Mouse (Mus musculus) heart, embryonic 11.5 days (tissue): ENCODE data around the gene Snrk. TPM values are rescaled to one million over a fixed set of nuclear protein-coding genes. Genes with fewer than 3 reads are reported as not detected.

ENCODE experiments used
- ATAC-seq: fragments of 200-750 bp; cut with Nextera tagmentation; replicated peaks from 2 replicates; pipeline ENCODE4 v1.8.0; 2017; ENCODE audit warnings: moderate library complexity; ENCODE audit not compliant: insufficient number of reproducible peaks, low FRiP score, low TSS enrichment
- H3K27ac ChIP-seq: fragments of 300-500 bp; sonication (generic); 2 replicates; pipeline ENCODE4 v1.5.1; 2014; ENCODE audit warnings: mild to moderate bottlenecking, low read depth, low read length
- H3K27me3 ChIP-seq: fragments of 300-500 bp; sonication (generic); 2 replicates; pipeline ENCODE4 v1.6.1; 2014; ENCODE audit warnings: mild to moderate bottlenecking, low read length, mixed read lengths; ENCODE audit not compliant: control insufficient read depth, insufficient read depth
- H3K36me3 ChIP-seq: fragments of 300-500 bp; sonication (generic); 2 replicates; pipeline ENCODE4 v1.6.1; 2014; ENCODE audit warnings: mild to moderate bottlenecking, low read length, moderate library complexity, mixed read lengths; ENCODE audit not compliant: control insufficient read depth, insufficient read depth
- H3K4me1 ChIP-seq: fragments of 300-500 bp; sonication (generic); 2 replicates; pipeline ENCODE4 v1.6.1; 2014; ENCODE audit warnings: low read length; ENCODE audit not compliant: control insufficient read depth, insufficient read depth
- H3K4me2 ChIP-seq: fragments of 300-500 bp; sonication (generic); 2 replicates; pipeline ENCODE4 v1.6.1; 2014; ENCODE audit warnings: mild to moderate bottlenecking, moderate library complexity
- H3K4me3 ChIP-seq: fragments of 300-500 bp; sonication (generic); 2 replicates; pipeline ENCODE4 v1.5.1; 2014; ENCODE audit warnings: low read depth, low read length
- H3K9ac ChIP-seq: fragments of 300-500 bp; sonication (generic); 2 replicates; pipeline ENCODE4 v1.6.1; 2014; ENCODE audit warnings: mild to moderate bottlenecking, low read depth, low read length, moderate library complexity
- H3K9me3 ChIP-seq: fragments of 300-500 bp; sonication (generic); replicated peaks from 2 replicates; pipeline ENCODE4 v1.6.1; 2016; ENCODE audit warnings: low read length; ENCODE audit not compliant: control insufficient read depth
- WGBS: fragments of 180-500 bp; shearing (Covaris S2); extraction: QIAGEN DNeasy Blood & Tissue Kit; methylation state at CpG from one replicate; pipeline ENCODE4 v1.1.7; 2014; ENCODE audit not compliant: insufficient replicate concordance; 5-methylcytosine and 5-hydroxymethylcytosine counted together
- polyA plus RNA-seq: library from polyadenylated mRNA; unstranded; fragments of >200 nt; fragmentation: Nextera tagmentation; extraction: Ambion mirVana; gene quantifications from 2 replicates; pipeline ENCODE4 v1.2.1, GENCODE M21; 2014

Snrk gene
- polyA plus RNA-seq, 1 experiment from 2014 or later, result 30.6 TPM

DNA sequence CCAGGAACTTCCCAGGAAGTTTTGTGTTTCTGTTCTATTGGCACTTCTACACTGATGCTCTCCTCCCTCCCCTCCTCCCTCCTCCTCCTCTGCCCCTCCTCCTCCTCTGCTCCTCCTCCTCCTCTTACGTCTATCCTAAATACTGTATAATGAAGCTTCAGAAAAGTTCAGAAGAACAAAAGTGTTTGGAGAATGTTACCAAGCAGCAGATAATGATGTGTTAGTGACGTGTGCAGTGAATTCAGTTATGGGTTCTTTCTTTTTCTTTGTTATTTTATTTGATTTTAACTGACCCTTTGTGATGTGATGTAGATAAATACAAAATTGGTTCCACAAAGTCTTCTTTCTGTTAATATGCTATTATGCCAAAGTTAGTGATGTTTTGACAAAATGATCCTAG is 22.2 kb downstream of the Snrk start:
- Histone ChIP-seq H3K4me1 (peaks cover 16% of the 10 kb centered on the region), H3K36me3 (no peaks in the 10 kb centered on the region; the same call in 1 of the 2 replicates), H3K27me3 (no peaks in the 10 kb centered on the region), H3K9ac (no peak overlapping the region), H3K27ac (no peak overlapping the region), H3K4me3 (no peak overlapping the region), H3K9me3 (no peaks in the 10 kb centered on the region), H3K4me2 (no peak overlapping the region)
- 50% methylated on average over 2 of the region's 2 CpGs for WGBS
- ATAC-seq, result no peak

GRCm38 (mm10) chr9:122143219-122143618 is 26.2 kb downstream of the Snrk start:
- H3K27ac ChIP-seq, result no peak overlapping the region
- ATAC-seq, result no peak
- H3K4me1 ChIP-seq, result peaks cover 9% of the 10 kb centered on the region; the same call in 1 of the 2 replicates
- H3K27me3 ChIP-seq, result no peaks in the 10 kb centered on the region
- WGBS, result 74% methylated on average over 1 of the region's 1 CpGs
- no peaks in the 10 kb centered on the region for H3K9me3 ChIP-seq
- no peak overlapping the region for H3K4me3 ChIP-seq
- no peak overlapping the region for H3K4me2 ChIP-seq
- H3K9ac ChIP-seq, result no peak overlapping the region
- peaks cover 6% of the 10 kb centered on the region; the same call in 1 of the 2 replicates for H3K36me3 ChIP-seq

GRCm38 (mm10) chr9:122144776-122145175 is 27.7 kb downstream of the Snrk start:
- H3K27me3 ChIP-seq, result no peaks in the 10 kb centered on the region
- no peak overlapping the region for H3K9ac ChIP-seq
- no peak overlapping the region for H3K4me2 ChIP-seq
- no peak for ATAC-seq
- no peak overlapping the region for H3K4me3 ChIP-seq
- no peaks in the 10 kb centered on the region for H3K9me3 ChIP-seq
- WGBS, result 100% methylated on average over 3 of the region's 3 CpGs
- peaks cover 6% of the 10 kb centered on the region; the same call in 1 of the 2 replicates for H3K36me3 ChIP-seq
- peaks cover 9% of the 10 kb centered on the region; the same call in 1 of the 2 replicates for H3K4me1 ChIP-seq
- H3K27ac ChIP-seq, result no peak overlapping the region

DNA sequence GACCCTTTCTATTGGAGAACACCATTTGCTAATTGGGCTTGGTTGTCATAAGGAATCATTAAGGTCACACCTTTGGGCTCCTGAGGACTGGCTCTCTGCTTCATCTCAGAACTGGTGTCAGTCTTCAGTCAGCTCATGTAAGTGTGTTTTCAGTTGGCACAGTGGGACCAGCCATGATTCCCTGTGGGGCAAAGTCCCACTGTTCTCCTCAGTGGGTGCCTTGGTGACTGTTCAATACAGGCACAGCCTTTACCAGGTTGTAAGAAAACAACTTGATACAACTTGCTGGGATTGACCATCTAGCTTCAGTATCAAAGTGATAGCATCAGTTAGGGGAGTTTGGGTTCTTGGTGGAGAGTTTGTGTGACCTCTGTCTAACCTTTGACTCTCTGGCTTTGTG is 28.6 kb downstream of the Snrk start:
- Histone ChIP-seq H3K27me3 (no peaks in the 10 kb centered on the region), H3K27ac (no peak overlapping the region), H3K36me3 (peaks cover 6% of the 10 kb centered on the region; the same call in 1 of the 2 replicates), H3K9ac (no peak overlapping the region), H3K4me2 (no peak overlapping the region), H3K9me3 (no peaks in the 10 kb centered on the region), H3K4me3 (no peak overlapping the region), H3K4me1 (peaks cover 9% of the 10 kb centered on the region; the same call in 1 of the 2 replicates)
- no peak for ATAC-seq

GRCm38 (mm10) chr9:122146124-122146870 is 29.2 kb downstream of the Snrk start:
- no peaks in the 10 kb centered on the region for H3K27me3 ChIP-seq
- no peak overlapping the region for H3K4me2 ChIP-seq
- H3K36me3 ChIP-seq, result peaks cover 6% of the 10 kb centered on the region; the same call in 1 of the 2 replicates
- no peak overlapping the region for H3K27ac ChIP-seq
- peaks cover 9% of the 10 kb centered on the region; the same call in 1 of the 2 replicates for H3K4me1 ChIP-seq
- H3K9ac ChIP-seq, result no peak overlapping the region
- no peak for ATAC-seq
- H3K9me3 ChIP-seq, result no peaks in the 10 kb centered on the region
- WGBS, result 77% methylated on average over 4 of the region's 4 CpGs
- H3K4me3 ChIP-seq, result no peak overlapping the region

GRCm38 (mm10) chr9:122148356-122148755 is 31.3 kb downstream of the Snrk start:
- 82% methylated on average over 3 of the region's 3 CpGs for WGBS
- Histone ChIP-seq H3K27ac (no peak overlapping the region), H3K36me3 (peaks cover 6% of the 10 kb centered on the region; the same call in 1 of the 2 replicates), H3K27me3 (no peaks in the 10 kb centered on the region), H3K9ac (no peak overlapping the region), H3K4me3 (no peak overlapping the region), H3K4me2 (no peak overlapping the region), H3K9me3 (no peaks in the 10 kb centered on the region), H3K4me1 (peaks cover 10% of the 10 kb centered on the region; the same call in 1 of the 2 replicates)
- ATAC-seq, result no peak

- no peak for ATAC-seq
- H3K27ac ChIP-seq, result no peak overlapping the region
- no peak overlapping the region for H3K4me3 ChIP-seq
- peaks cover 13% of the 10 kb centered on the region; the same call in 1 of the 2 replicates for H3K4me1 ChIP-seq
- H3K9me3 ChIP-seq, result no peaks in the 10 kb centered on the region
- H3K27me3 ChIP-seq, result no peaks in the 10 kb centered on the region
- H3K36me3 ChIP-seq, result no peaks in the 10 kb centered on the region
- H3K9ac ChIP-seq, result no peak overlapping the region
- no peak overlapping the region for H3K4me2 ChIP-seq
- 82% methylated on average over 9 of the region's 9 CpGs for WGBS
These were observed 33.1 kb downstream of the Snrk start for GRCm38 (mm10) chr9:122149997-122150826.

DNA sequence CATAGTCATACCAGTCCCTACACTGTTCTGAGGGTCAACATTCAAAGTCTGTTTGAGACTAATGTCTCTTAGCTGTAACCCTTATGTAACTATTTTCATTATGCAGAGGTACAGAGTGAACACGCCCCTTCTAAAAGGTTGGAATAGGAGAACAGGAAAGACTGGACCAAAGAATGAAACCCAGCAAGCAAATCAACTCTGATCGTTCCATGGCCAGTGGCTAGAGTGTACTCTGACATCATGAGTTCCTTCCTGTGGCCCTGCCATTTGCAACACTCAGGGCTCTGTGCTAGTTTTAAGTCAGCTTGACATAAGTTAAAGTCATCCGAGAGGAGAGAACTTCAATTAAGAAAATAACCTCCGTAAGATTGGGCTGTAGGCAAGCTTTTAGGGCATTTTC is 35.0 kb downstream of the Snrk start:
- H3K27me3 ChIP-seq, result no peaks in the 10 kb centered on the region
- H3K9me3 ChIP-seq, result no peaks in the 10 kb centered on the region
- peaks cover 14% of the 10 kb centered on the region; the same call in 1 of the 2 replicates for H3K4me1 ChIP-seq
- H3K4me3 ChIP-seq, result no peak overlapping the region
- H3K27ac ChIP-seq, result no peak overlapping the region
- H3K4me2 ChIP-seq, result no peak overlapping the region
- H3K9ac ChIP-seq, result no peak overlapping the region
- 82% methylated on average over 4 of the region's 4 CpGs for WGBS
- no peak for ATAC-seq
- H3K36me3 ChIP-seq, result no peaks in the 10 kb centered on the region; the same call in 1 of the 2 replicates
